Mouse (Mus musculus) heart, postnatal 0 days (tissue): Measurements from ENCODE around the gene Rfxap.

Source experiments
- CTCF ChIP-seq: IDR thresholded peaks from 2 replicates; pipeline ENCODE4 v1.5.1; 2016; ENCODE audit warnings: antibody characterized with exemption, control low read depth, low read depth
- EP300 ChIP-seq: IDR thresholded peaks from 2 replicates; pipeline ENCODE4 v1.6.1; 2016; ENCODE audit warnings: antibody characterized with exemption, low read depth

DNA sequence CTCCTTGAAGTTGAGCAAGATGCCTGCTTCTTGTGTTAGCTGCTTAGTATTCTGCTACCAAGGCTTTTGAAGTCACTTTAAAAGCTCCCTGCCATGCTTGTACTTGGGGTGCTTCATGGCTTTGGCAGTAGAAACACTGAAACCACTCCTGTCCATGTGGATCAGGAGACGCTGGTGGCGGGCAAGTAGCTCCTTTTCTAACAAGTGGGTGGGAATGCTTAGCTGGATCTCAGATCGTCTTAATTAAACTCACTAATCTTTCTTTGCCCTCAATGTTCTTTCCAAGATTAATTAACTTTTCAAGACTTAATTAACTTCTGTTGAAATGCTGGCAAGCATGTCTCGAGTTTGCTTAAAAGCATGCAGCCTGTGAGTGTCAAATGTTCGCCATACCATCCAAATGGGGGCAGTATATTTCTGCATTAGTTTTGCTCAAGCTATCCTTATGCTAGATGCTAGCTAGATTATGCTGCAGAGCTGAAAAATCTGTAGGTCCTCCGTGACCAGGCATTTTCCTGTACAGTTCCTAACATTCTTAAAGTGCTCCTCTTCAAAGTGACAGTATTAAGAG, 5.9 kb upstream of the Rfxap start:
- no peak for TF ChIP-seq CTCF
- TF ChIP-seq EP300: no peak
